Mouse (Mus musculus) embryonic facial prominence, embryonic 10.5 days (tissue): Measurements from ENCODE around the gene E130311K13Rik. TPM values are rescaled to one million over a fixed set of nuclear protein-coding genes. Genes with fewer than 3 reads are reported as not detected.

Experiments used
- DNase-seq: peaks from one replicate; pipeline ENCODE4 v3.0.0-alpha.2; 2017; ENCODE audit warnings: low spot score
- H3K27ac ChIP-seq: fragments of 300-500 bp; sonication (generic); replicated peaks from 2 replicates; pipeline ENCODE4 v1.5.1; 2016; ENCODE audit warnings: mild to moderate bottlenecking
- H3K27me3 ChIP-seq: fragments of 300-500 bp; sonication (generic); replicated peaks from 2 replicates; pipeline ENCODE4 v1.6.1; 2016; ENCODE audit warnings: low read depth, mild to moderate bottlenecking; ENCODE audit not compliant: poor library complexity, severe bottlenecking
- H3K36me3 ChIP-seq: fragments of 300-500 bp; sonication (generic); replicated peaks from 2 replicates; pipeline ENCODE4 v1.6.1; 2016; ENCODE audit warnings: mild to moderate bottlenecking, moderate library complexity
- H3K4me1 ChIP-seq: fragments of 300-500 bp; sonication (generic); 2 replicates; pipeline ENCODE4 v1.6.1; 2016
- H3K4me3 ChIP-seq: fragments of 300-500 bp; sonication (generic); 2 replicates; pipeline ENCODE4 v1.5.1; 2016; ENCODE audit warnings: mild to moderate bottlenecking, moderate library complexity
- H3K9me3 ChIP-seq: fragments of 300-500 bp; sonication (generic); 2 replicates; pipeline ENCODE4 v1.6.1; 2016; ENCODE audit warnings: mild to moderate bottlenecking
- WGBS: fragments of 180-500 bp; shearing (Covaris S2); methylation state at CpG from one replicate; pipeline ENCODE4 v1.1.7; 2016; 5-methylcytosine and 5-hydroxymethylcytosine counted together
- polyA plus RNA-seq: library from polyadenylated mRNA; unstranded; fragments of >200 nt; fragmentation: Nextera tagmentation; extraction: Ambion mirVana; gene quantifications from 2 replicates; pipeline ENCODE4 v1.2.1, GENCODE M21; 2016

The E130311K13Rik gene
- polyA plus RNA-seq, 1 experiment from 2014 or later = 2.0 TPM

GRCm38 (mm10) chr3:63919634-63920033 is 9.6 kb downstream of the E130311K13Rik start:
- Histone ChIP-seq H3K9me3 (no peaks in the 10 kb centered on the region), H3K27me3 (no peaks in the 10 kb centered on the region), H3K4me3 (no peak overlapping the region), H3K4me1 (no peaks in the 10 kb centered on the region), H3K36me3 (peaks cover 2% of the 10 kb centered on the region; the same call in 1 of the 2 replicates), H3K27ac (no peak overlapping the region)
- DNase-seq = peak; percentile 37
- WGBS = 58% methylated on average over 3 of the region's 3 CpGs

GRCm38 (mm10) chr3:63910301-63910700 is 19.0 kb downstream of the E130311K13Rik start:
- peaks cover 2% of the 10 kb centered on the region for H3K4me1 ChIP-seq
- no peak overlapping the region for H3K27ac ChIP-seq
- no peak overlapping the region for H3K4me3 ChIP-seq
- H3K36me3 ChIP-seq = no peaks in the 10 kb centered on the region; the same call in 1 of the 2 replicates
- peaks cover 8% of the 10 kb centered on the region; the same call in 1 of the 2 replicates for H3K27me3 ChIP-seq
- H3K9me3 ChIP-seq = no peaks in the 10 kb centered on the region
- DNase-seq = no peak
- 86% methylated on average over 4 of the region's 4 CpGs for WGBS

- H3K4me1 ChIP-seq = peaks cover 24% of the 10 kb centered on the region
- WGBS = 2% methylated on average over 18 of the region's 18 CpGs
- peaks cover 23% of the 10 kb centered on the region; the same call in 1 of the 2 replicates for H3K27me3 ChIP-seq
- no peaks in the 10 kb centered on the region for H3K9me3 ChIP-seq
- H3K36me3 ChIP-seq = no peaks in the 10 kb centered on the region
- H3K4me3 ChIP-seq = peak overlapping the region; percentile 56
- H3K27ac ChIP-seq = peak overlapping the region; percentile 30; the same call in 1 of the 2 replicates
- DNase-seq = peak; percentile 37
These were observed 24.0 kb downstream of the E130311K13Rik start for GRCm38 (mm10) chr3:63905241-63905640.

GRCm38 (mm10) chr3:63904157-63904556 is 25.1 kb downstream of the E130311K13Rik start:
- DNase-seq = no peak
- 76% methylated on average over 2 of the region's 2 CpGs for WGBS
- Histone ChIP-seq H3K4me3 (no peak overlapping the region), H3K4me1 (peaks cover 35% of the 10 kb centered on the region), H3K36me3 (no peaks in the 10 kb centered on the region), H3K9me3 (no peaks in the 10 kb centered on the region), H3K27ac (no peak overlapping the region), H3K27me3 (peaks cover 23% of the 10 kb centered on the region; the same call in 1 of the 2 replicates)

GRCm38 (mm10) chr3:63900021-63900571 is 29.2 kb downstream of the E130311K13Rik start:
- H3K27ac ChIP-seq = peak overlapping the region; percentile 90
- DNase-seq = peak; percentile 52

GRCm38 (mm10) chr3:63899309-63899695 is 30.0 kb downstream of the E130311K13Rik start, which contains the start of gene Plch1:
Gene Plch1 (minus strand): TSS chr3:63899472.
- H3K4me1 ChIP-seq = peaks cover 38% of the 10 kb centered on the region
- WGBS = under 1% methylated on average over 12 of the region's 12 CpGs
- peak within 1 kb of the TSS; percentile 90 for H3K27ac ChIP-seq
- H3K36me3 ChIP-seq = no peaks in the 10 kb centered on the region
- no peaks in the 10 kb centered on the region for H3K9me3 ChIP-seq
- H3K27me3 ChIP-seq = peaks cover 7% of the 10 kb centered on the region; the same call in 1 of the 2 replicates
- DNase-seq = peak; percentile 89
- H3K4me3 ChIP-seq = peak within 1 kb of the TSS; percentile 87

More at GRCm38 (mm10) chr3:63900021-63900571, 29.2 kb downstream of the E130311K13Rik start:
- peaks cover 13% of the 10 kb centered on the region; the same call in 1 of the 2 replicates for H3K27me3 ChIP-seq
- under 1% methylated on average over 12 of the region's 12 CpGs for WGBS
- H3K9me3 ChIP-seq = no peaks in the 10 kb centered on the region
- H3K36me3 ChIP-seq = no peaks in the 10 kb centered on the region
- H3K4me1 ChIP-seq = peaks cover 44% of the 10 kb centered on the region
- H3K4me3 ChIP-seq = peak overlapping the region; percentile 87

GRCm38 (mm10) chr3:63898581-63899308 is 30.5 kb downstream of the E130311K13Rik start:
- WGBS = under 1% methylated on average over 41 of the region's 41 CpGs
- Histone ChIP-seq H3K4me1 (peaks cover 39% of the 10 kb centered on the region), H3K36me3 (no peaks in the 10 kb centered on the region), H3K27ac (peak overlapping the region; percentile 90), H3K4me3 (peak overlapping the region; percentile 87), H3K9me3 (no peaks in the 10 kb centered on the region), H3K27me3 (peaks cover 4% of the 10 kb centered on the region; the same call in 1 of the 2 replicates)
- peak; percentile 90 for DNase-seq

GRCm38 (mm10) chr3:63897177-63897576 is 32.1 kb downstream of the E130311K13Rik start:
- peak overlapping the region; percentile 87 for H3K4me3 ChIP-seq
- no peak for DNase-seq

GRCm38 (mm10) chr3:63896303-63896702 is 33.0 kb downstream of the E130311K13Rik start:
- H3K27me3 ChIP-seq = peaks cover under 1% of the 10 kb centered on the region; the same call in 1 of the 2 replicates
- H3K27ac ChIP-seq = no peak overlapping the region
- WGBS = 70% methylated on average over 4 of the region's 4 CpGs
- H3K4me1 ChIP-seq = peaks cover 32% of the 10 kb centered on the region
- no peaks in the 10 kb centered on the region for H3K9me3 ChIP-seq
- H3K36me3 ChIP-seq = no peaks in the 10 kb centered on the region
- H3K4me3 ChIP-seq = peak overlapping the region; percentile 13; the same call in 1 of the 2 replicates
- no peak for DNase-seq

More at GRCm38 (mm10) chr3:63897177-63897576, 32.1 kb downstream of the E130311K13Rik start:
- Histone ChIP-seq H3K27ac (no peak overlapping the region), H3K4me1 (peaks cover 39% of the 10 kb centered on the region), H3K9me3 (no peaks in the 10 kb centered on the region), H3K36me3 (no peaks in the 10 kb centered on the region), H3K27me3 (peaks cover 4% of the 10 kb centered on the region; the same call in 1 of the 2 replicates)
- 33% methylated on average over 1 of the region's 1 CpGs for WGBS

GRCm38 (mm10) chr3:63895786-63896185 is 33.5 kb downstream of the E130311K13Rik start:
- H3K27me3 ChIP-seq = no peaks in the 10 kb centered on the region; the same call in 1 of the 2 replicates
- peaks cover 32% of the 10 kb centered on the region for H3K4me1 ChIP-seq
- DNase-seq = no peak
- H3K27ac ChIP-seq = no peak overlapping the region
- 59% methylated on average over 2 of the region's 2 CpGs for WGBS
- peaks cover 2% of the 10 kb centered on the region; the same call in 1 of the 2 replicates for H3K36me3 ChIP-seq
- no peaks in the 10 kb centered on the region for H3K9me3 ChIP-seq
- H3K4me3 ChIP-seq = no peak overlapping the region

GRCm38 (mm10) chr3:63893677-63894076 is 35.6 kb downstream of the E130311K13Rik start:
- no peak for DNase-seq
- H3K4me1 ChIP-seq = peaks cover 18% of the 10 kb centered on the region
- no peak overlapping the region for H3K27ac ChIP-seq
- WGBS = 77% methylated on average over 7 of the region's 7 CpGs
- no peak overlapping the region for H3K4me3 ChIP-seq
- no peaks in the 10 kb centered on the region for H3K9me3 ChIP-seq
- H3K27me3 ChIP-seq = no peaks in the 10 kb centered on the region
- peaks cover 7% of the 10 kb centered on the region; the same call in 1 of the 2 replicates for H3K36me3 ChIP-seq

- 71% methylated on average over 3 of the region's 3 CpGs for WGBS
- peaks cover 11% of the 10 kb centered on the region for H3K4me1 ChIP-seq
- no peak overlapping the region for H3K4me3 ChIP-seq
These were observed 37.1 kb downstream of the E130311K13Rik start for GRCm38 (mm10) chr3:63892154-63892553.

More at GRCm38 (mm10) chr3:63892154-63892553, 37.1 kb downstream of the E130311K13Rik start:
- H3K9me3 ChIP-seq = no peaks in the 10 kb centered on the region
- no peak for DNase-seq
- peaks cover 9% of the 10 kb centered on the region; the same call in 1 of the 2 replicates for H3K36me3 ChIP-seq
- H3K27me3 ChIP-seq = no peaks in the 10 kb centered on the region
- no peak overlapping the region for H3K27ac ChIP-seq
